In genomic region chr13:23757921-23758320, GRCm38 (mm10) we compare ENCODE assay signal across 1 mouse cellular context.
TF ChIP-seq lines count a peak whose summit lies in the region.

No protein-coding gene starts in this region.

TF ChIP-seq in CH12.LX, 34 proteins besides CTCF, POLR2A, EP300 and RAD21:
- TF ChIP-seq UBTF (IDR thresholded peaks at IDR 0.05; ENCODE audit: low read depth, low read length): no peak
- TF ChIP-seq USF2 (conservative IDR thresholded peaks at IDR 0.05; ENCODE audit: low read depth, low read length): no peak
- TF ChIP-seq E2F4 (IDR thresholded peaks at IDR 0.05; ENCODE audit: insufficient replicate concordance, low read depth, low read length): no peak
- no peak for TF ChIP-seq MAZ (IDR thresholded peaks at IDR 0.05; ENCODE audit: low read depth, low read length)
- TF ChIP-seq BHLHE40 (IDR thresholded peaks at IDR 0.05; ENCODE audit: low read depth, low read length): no peak
- no peak for TF ChIP-seq POLR2AphosphoS2 (IDR thresholded peaks at IDR 0.05; ENCODE audit: low read depth, low read length)
- TF ChIP-seq MAX (IDR thresholded peaks at IDR 0.05; ENCODE audit: low read length): no peak
- no peak for TF ChIP-seq TCF12 (IDR thresholded peaks at IDR 0.05; ENCODE audit: low read depth, low read length)
- no peak for TF ChIP-seq HCFC1 (IDR thresholded peaks at IDR 0.05; ENCODE audit: low read depth, low read length)
- no peak for TF ChIP-seq RCOR1 (conservative IDR thresholded peaks at IDR 0.05; ENCODE audit: low read depth, low read length)
- TF ChIP-seq IRF4 (IDR thresholded peaks at IDR 0.05; ENCODE audit: low read depth, low read length): no peak
- no peak for TF ChIP-seq ZMIZ1 (IDR thresholded peaks at IDR 0.05; ENCODE audit: low read depth, low read length)
- no peak for TF ChIP-seq PAX5 (IDR thresholded peaks at IDR 0.05; ENCODE audit: low read length)
- TF ChIP-seq MAFK (IDR thresholded peaks at IDR 0.05; ENCODE audit: insufficient replicate concordance, low read length): no peak
- no peak for TF ChIP-seq NELFE (IDR thresholded peaks at IDR 0.05; ENCODE audit: low read depth, low read length)
- no peak for TF ChIP-seq JUND (conservative IDR thresholded peaks at IDR 0.05; ENCODE audit: low read depth, low read length)
- no peak for TF ChIP-seq ZKSCAN1 (IDR thresholded peaks at IDR 0.05; ENCODE audit: borderline replicate concordance, low read depth, low read length)
- TF ChIP-seq ETS1 (conservative IDR thresholded peaks at IDR 0.05; ENCODE audit: low read depth, low read length): no peak
- no peak for TF ChIP-seq USF1 (IDR thresholded peaks at IDR 0.05; ENCODE audit: low read depth, low read length)
- TF ChIP-seq MEF2A (IDR thresholded peaks at IDR 0.05; ENCODE audit: borderline replicate concordance, low read depth, low read length): no peak
